Mouse (Mus musculus): ENCODE results near the gene Rprd1b. TPM values are rescaled to one million over a fixed set of nuclear protein-coding genes. Genes with fewer than 3 reads are reported as not detected.

Rprd1b gene
- total RNA-seq, 2 experiments from 2014 or later, result 24.8 to 28.9 TPM

DNA sequence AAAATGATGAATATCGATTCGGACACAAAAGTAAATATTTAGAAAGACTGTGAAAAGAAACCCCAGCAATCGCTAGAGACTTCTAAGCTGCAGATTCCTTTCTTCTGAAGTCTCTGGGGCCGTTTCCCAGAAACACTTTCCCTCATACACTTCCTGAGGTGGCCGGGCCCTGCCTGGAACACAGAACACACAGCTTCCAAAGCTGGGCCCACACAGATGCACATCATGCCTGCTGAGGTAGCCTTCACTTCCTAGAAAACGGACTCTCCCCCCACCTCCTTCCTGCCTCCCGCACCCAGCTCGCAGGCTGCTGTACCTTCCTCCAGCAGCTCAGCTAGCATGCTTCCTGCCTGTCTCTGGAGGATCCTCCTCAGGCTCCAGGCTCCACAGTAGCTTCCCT, 81.2 kb downstream of the Rprd1b start:
- DNase-seq, result no peak
- intact Hi-C loops (cut with DNase I; ENCODE audit: low total_unique reads), result loop anchor here (5.0 kb wide), 1 partner anchor 38 kb away; the partner anchor contains the start of gene Tgm2

DNA sequence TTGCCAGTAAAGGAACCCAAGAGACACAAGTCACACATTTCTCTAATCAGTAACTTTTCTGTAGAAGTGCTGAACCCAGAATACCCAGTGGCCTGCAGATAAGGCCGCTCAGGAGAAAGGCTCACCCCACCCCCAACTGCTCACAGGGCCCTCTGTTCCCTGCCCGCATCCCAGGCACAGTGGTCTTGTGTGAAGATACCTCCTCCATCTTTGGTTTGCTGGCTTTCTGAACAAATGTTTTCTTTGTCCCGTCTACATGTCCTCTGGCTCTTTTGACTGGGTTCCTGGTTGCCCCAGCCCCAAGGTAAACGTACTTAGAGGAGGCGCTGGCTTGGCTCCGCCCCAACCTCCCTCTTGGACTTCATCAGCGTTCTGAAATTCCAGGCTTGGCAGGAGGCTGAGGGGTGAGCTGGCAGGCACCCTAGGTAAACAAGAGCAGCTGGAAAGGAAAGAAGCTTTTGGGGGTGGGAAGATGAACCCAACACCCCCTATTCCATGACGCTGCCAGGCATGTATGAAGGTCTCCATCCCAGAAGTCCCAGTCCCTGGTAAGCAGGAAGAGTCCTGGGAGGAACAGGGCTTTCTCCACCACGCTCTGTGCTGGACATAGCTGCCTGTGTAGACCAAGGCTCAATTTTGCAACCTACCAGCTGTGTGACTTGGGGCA, 85.4 kb downstream of the Rprd1b start:
- intact Hi-C loops (cut with DNase I; ENCODE audit: low total_unique reads), result no loop called here
- peak; percentile 63 for DNase-seq

DNA sequence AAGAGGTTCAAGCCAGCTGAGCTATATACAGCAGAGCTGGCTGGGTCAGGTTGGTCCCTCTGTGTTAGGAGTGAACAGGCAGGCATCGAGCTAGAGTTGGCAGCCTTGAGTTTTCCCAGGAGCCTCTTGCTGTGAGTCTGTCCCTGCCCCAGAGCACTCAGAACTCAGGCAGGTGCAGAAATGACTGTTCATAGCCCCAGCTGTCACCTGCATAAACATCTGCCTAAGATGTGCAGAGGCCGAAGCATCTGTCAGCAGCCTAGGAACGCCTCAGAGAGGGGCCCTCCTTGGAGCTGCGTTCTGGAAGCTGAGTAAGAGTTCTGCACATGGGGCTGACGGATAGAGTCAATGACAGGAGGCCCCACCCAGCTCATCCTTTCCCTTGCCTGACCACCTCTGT, 86.6 kb downstream of the Rprd1b start:
- no peak for DNase-seq
- intact Hi-C loops (cut with DNase I; ENCODE audit: low total_unique reads), result no loop called here

DNA sequence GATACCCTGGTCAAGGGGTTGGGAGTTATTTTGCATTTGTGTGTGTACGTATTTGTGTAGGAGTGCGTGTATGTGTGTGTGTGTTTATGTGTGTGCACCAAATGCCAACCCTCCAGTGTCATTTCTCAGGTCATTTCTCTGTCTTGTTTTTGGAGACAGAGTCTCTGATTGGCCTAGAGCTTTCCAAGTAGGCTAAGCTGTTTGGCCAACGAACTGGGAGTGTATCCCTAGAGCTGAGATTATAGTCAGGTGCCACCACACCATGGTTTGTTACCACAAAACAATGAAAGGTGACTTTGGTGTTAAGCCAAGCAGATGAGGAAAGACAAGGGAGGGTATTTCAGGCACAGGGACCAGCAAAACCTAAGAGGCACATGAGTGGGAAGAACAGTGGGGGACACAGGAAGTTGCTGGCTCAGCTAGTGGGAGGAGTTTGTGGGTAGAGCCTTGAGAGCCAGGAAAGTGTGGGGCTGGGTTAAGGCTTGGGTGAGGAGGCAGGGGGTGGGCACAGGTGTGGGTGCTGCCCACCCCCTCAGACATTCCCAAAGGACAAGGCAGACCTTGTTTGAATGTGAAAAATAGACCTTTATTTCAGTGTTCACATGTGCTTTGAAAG, 87.6 kb downstream of the Rprd1b start:
- intact Hi-C loops (cut with DNase I; ENCODE audit: low total_unique reads), result no loop called here
- DNase-seq, result no peak

DNA sequence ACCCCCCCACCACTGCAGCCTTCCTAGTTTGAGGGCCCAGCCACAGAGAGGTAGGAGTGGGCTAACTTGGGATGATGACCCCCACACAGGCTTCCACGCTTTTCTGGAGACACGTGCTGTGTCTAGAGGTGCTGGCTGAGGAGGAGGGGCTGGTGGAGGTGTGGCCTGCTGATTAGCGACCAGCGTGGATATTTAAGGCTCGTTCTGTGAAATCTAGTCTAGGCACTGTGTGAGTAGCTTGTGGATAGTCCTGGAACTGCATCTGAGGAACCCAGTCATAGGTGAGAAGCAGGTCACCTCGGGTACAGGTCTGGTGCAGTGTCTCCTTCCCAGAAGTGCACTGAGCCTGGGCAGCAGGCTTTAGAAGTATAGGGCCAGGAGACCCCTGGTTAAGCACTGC, 88.4 kb downstream of the Rprd1b start:
- intact Hi-C loops (cut with DNase I; ENCODE audit: low total_unique reads), result no loop called here
- no peak for DNase-seq

DNA sequence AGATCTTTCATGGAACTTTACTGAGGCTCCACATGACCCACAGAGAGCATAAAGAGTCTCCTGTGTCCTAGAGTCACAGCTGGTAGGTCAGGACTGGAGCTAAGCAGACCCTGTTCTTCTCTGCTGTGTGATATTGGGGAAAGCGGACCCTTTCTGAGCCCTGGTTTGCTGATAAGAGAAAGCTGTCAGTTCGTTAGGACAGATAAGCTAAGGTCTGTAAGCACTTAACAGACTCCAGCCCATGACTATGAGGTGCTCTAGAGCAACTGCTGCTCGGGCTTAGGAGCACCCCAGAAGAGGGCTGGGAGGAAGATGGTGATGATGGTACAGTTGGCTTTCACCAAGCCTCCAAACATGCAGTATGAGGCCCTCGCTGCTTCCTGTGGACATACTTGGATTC, 90.8 kb downstream of the Rprd1b start:
- intact Hi-C loops (cut with DNase I; ENCODE audit: low total_unique reads), result no loop called here
- no peak for DNase-seq

DNA sequence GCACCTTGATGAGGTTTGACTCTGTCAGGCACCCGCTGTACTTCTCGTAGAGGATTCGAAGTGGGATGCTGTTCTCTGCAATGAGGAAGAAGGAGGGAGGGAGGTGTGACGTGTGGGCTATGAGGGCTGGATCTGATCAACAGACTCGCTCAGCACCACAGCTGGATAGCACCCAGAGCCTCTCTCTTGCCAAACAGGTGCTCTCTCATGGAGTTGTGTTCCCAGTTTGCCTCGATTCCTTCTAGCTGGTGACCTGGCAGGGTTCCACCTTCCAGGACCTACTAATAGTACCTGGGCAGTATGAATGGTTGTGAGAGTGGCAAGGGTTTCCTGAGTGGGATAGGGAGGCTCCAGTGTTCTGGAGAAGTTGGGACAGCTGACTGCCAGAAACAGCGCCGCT, 91.9 kb downstream of the Rprd1b start:
- no peak for DNase-seq

DNA sequence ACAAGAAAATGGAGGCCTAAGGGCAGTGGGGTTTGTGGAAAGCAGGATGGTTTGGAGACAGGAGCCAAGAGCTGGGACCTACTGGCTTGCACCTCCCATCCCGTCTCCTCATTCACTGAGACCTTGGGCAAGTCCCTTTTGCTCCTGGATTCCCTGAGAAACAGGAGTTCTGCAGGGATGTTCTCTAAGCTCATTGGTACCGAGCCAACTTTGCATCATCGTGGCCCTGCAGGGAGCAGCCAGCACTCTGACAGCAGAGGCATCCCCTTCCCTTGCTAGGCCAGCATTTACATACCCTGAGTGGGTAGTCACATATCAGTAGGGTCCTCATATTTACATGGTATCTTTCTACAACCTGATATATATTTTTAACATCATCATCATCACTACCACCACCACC, 92.6 kb downstream of the Rprd1b start:
- no peak for DNase-seq
- intact Hi-C loops (cut with DNase I; ENCODE audit: low total_unique reads), result no loop called here

More for the DNA sequence above, 91.9 kb downstream of the Rprd1b start:
- intact Hi-C loops (cut with DNase I; ENCODE audit: low total_unique reads), result no loop called here

DNA sequence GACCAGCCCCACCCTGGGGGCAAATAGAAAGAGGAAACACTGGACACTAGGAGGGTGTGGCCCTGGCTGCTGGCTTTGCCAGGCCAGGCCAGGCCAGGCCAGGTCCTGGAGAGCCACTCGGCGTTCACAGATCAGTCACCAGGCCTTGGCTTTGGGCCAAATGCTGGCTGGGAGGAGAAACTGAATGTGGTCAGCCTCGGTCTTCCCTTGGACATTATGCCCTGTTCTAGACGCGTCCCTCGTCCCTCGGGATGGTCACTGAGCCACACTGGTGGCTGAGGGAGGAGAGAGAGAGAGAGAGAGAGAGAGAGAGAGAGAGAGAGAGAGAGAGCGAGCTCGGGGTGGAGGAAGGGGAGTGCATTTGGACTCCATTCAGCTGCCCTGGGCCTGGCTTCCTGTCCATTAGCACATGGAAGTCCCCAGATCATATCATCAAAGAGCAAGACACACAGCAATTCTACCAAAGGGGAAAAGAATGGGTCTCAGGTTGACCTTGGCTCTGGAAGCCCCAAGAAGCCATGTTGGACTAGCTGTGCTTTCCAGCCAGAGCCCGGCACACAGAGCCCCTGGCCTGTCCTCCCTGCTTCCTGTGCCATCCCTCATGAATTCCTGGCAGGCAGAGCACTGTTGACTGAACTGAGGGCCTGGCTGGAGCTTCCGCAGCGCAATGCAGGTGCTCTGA, 93.5 kb downstream of the Rprd1b start:
- DNase-seq, result peak; percentile 83
- intact Hi-C loops (cut with DNase I; ENCODE audit: low total_unique reads), result no loop called here

DNA sequence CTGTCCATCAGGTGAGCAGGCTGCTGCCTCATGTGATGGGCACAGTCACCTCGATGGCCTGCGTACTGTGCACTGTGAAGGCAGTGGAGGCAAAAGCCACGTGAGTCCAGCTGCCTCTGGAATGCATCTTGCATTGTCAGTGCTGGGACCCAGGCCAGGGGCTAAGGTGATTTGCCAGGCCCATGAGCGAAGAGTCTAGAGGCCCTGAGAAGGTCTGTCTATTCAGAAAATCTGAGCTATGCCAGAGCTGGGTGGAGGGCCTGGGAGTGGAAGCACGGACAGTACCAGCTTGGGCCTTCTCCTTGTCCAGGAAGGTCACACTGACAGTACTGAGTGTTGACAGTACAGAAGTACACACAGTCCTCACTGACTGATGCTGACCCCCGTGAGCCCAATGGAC, 94.5 kb downstream of the Rprd1b start:
- intact Hi-C loops (cut with DNase I; ENCODE audit: low total_unique reads), result no loop called here
- DNase-seq, result no peak

DNA sequence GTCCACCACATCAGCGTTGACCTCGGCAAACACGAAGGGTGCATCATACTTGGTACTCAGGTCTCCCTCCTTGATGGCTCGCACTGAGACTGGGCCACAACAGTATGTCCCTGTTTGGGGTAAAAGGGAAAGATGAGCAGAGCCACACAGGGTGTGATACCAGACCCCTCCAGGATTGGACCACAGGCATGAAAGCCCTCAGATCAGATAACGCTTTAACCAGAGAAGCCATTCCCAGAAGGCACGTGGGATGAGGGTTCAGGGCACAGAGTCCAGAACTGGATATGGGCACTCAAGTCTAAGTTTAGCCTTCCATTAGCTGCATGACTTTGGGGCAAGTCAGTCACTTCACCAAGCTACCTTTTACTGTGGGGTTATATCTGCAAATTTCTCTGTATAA, 98.9 kb downstream of the Rprd1b start:
- intact Hi-C loops (cut with DNase I; ENCODE audit: low total_unique reads), result no loop called here
- no peak for DNase-seq

DNA sequence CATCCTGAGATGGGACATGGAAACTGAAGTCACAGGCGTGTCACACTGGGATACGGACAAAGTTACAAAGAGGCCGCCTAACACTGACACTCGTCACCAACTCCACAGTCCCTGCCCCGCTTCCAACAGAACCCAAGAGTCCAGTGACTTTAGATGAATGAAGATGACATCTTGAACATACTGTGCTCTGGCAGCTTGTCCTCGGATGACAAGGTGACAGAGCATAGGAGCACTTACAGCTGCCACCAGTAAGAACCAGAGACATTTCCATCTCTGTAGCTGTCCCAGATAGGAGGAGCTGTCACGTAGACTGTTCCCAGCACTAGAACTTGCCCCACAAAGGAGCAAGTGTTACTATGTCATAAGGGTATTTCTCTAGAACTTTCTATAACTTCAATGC, 99.6 kb downstream of the Rprd1b start:
- DNase-seq, result no peak
- intact Hi-C loops (cut with DNase I; ENCODE audit: low total_unique reads), result no loop called here

DNA sequence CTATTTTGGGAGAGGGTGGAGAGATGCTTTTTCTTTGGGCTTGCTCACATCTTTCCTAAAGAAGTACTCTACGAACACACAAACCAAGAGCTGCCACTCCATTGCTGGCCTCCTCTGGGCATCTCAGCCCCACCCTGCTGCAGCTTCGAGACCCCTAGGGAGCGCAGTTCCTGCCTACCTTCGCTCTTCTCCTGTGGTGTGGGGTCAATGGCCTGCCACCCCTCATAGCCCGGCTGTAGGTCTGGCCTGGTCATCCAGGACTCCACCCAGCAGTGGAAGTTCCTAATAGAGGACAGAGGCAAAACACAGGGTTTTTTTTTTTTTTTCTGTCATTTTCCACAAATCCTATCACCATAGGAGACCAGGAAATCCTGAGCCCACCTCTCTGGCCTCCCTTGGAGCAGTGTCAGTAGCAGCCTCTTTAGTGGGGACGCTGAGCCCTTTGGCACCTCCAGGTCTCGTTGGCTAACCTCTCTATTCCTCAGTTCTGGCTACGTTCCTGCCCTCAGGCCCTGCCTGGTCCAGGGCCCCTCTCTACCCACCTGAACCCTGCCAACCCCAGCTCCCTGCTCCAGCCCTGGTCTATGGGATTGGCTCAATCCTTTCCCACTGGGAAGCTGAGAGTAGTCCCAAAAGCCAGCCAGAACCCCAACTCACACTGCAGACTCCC, 100.3 kb downstream of the Rprd1b start:
- intact Hi-C loops (cut with DNase I; ENCODE audit: low total_unique reads), result no loop called here
- DNase-seq, result no peak

DNA sequence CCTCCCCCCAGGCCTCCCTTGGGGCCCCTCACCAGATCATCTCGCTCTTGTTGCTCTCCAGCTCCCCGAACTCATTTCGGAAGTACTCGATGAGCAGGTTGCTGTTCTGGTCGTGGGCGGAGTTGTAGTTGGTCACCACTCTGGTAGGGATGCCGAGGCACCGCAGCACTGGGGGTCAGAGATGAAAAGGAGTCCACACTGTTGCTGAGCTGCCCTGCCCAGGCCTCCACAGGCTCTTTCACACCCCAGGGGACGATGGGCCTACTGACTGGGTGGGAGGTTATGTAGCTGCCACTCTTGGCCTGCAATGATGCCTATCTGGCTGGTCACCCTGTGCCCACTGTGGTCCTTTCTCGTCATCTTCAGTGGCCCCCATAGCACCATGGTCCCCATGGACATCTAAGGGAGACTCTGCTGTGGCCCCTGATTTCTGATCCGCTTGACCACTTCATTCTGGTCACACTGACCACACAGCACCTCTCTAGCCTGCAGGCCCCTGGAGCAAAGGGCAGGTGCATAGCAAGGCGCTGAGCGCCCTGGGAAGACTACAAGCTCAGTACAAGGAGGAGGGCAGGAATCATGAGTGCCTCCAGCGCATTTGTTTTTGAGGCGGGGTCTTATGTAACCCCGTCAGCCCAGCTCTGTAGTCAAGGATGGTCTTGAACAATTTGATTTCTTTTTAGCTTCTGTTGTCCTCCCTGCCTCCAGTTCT, 101.2 kb downstream of the Rprd1b start:
- DNase-seq, result no peak
- intact Hi-C loops (cut with DNase I; ENCODE audit: low total_unique reads), result no loop called here

DNA sequence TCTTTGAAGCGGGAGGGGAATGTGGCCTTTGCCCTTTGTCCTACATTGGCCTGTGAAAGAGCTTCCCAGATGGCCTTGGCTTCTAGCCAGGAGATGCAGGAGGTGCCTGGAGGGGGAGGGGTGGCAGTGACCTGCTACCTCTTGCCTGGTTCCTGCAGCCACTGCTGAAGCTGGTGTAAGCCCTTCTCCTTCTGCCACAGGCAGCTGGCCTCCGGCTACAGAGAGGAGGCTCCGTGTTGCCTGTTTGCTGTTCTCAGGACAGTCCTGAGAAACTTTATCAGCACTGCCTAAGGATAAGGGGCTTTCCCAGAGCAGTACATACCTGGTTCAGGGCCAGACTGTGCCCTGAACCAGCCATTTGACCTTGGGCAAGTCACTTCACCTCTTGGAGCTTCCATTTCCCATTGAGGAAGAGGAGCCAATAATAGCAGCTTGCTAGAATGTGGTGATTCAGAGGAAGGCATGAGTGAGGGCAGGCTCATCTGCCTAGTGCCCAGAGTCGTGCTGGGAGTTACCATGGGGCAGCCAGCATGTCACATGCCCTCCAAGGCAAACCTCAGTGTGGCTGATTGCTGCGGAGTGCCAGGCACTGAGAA, 102.2 kb downstream of the Rprd1b start:
- peak; percentile 57 for DNase-seq
- intact Hi-C loops (cut with DNase I; ENCODE audit: low total_unique reads), result no loop called here

DNA sequence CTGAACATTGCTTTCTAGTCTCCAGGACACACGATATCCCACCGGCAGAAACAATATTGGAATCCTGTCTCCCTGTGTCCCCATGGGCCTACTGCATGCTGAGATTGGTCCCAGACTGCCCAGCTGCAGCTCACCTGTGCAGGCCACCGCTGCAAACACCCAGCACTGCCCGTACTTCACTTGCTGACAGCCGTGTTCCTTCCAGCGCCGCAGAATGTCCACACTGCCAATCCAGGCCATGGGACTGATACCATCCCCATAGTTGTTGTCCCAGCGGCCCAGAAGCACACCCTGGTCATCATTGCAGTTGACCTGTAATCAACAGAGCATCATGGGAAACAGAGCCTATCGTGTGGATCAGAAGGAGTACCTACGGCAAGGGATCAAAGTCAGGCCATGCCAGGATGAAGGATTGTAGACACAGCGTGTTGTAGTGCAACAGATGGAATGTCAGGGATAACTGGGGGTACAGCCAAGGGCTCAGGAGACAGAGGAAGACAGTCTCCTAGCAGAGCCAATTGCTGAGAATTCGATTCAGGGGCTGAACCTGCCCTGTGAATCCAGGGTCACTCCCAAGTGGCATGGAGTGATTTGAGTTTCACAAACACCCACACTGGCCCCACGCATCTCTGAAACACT, 103.0 kb downstream of the Rprd1b start:
- no peak for DNase-seq
- intact Hi-C loops (cut with DNase I; ENCODE audit: low total_unique reads), result no loop called here

DNA sequence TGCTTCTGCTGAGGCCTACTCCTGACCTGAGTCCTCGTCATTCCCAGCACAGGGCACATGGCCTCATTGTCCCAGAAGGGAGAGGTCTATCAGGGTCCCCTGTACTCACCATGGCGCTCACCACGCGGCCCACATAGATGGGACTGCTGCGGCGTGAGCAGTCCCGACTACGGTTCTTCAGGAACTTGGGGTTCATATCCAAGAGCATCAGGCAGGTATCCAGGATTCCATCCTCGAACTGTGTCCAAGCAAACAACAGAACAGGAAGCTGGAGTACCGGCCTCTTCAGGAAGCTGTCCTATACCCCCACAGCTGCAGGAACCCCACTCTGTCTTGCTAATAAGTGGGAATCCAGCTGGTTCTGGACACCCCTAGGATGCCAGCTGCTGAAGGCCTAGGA, 104.0 kb downstream of the Rprd1b start:
- intact Hi-C loops (cut with DNase I; ENCODE audit: low total_unique reads), result no loop called here
- DNase-seq, result no peak

DNA sequence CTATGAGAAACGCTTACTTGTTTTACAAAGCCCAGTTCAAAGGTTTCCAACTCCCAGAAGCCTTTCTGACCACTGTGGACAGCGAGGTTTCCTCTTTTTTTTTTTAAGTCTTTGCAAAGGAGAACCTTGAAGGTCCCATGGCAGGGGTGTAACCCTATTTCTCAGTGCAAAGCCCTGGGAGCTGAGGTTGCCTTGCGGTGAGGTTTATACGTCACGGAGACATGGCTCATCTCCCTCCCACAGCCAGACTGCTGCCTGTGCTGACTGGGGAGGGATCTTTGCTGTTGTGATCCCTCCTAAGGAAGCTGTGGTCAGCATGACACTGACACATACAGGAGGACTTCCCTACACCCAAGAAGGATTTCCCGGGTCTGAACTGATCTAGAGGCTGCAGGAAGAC, 104.8 kb downstream of the Rprd1b start:
- intact Hi-C loops (cut with DNase I; ENCODE audit: low total_unique reads), result no loop called here
- no peak for DNase-seq

DNA sequence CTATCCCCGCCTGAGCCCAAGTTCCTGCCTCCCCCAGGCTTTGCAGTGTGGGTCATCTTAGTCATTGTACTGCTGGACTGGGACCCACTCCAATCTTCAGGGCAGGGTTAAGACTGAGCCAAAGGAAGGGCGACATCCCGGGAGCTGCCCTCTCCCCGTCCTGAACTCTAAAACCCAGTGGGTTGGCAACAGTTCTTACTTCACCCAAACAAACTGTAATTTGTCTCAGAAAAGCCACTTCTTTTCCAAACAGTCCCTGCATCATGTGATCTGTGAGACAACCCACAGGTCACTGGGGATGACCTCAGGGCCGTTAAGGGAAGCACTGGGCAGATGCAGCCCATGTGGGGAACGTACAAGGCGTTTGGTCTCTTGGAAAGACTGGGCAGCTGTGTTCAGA, 107.9 kb downstream of the Rprd1b start:
- DNase-seq, result no peak
- intact Hi-C loops (cut with DNase I; ENCODE audit: low total_unique reads), result no loop called here
